Mouse (Mus musculus) heart, embryonic 16.5 days (tissue): ENCODE results near the gene Frk. TPM values are rescaled to one million over a fixed set of nuclear protein-coding genes. Genes with fewer than 3 reads are reported as not detected.

Source experiments
- ATAC-seq: fragments of 200-750 bp; cut with Nextera tagmentation; replicated peaks from 2 replicates; pipeline ENCODE4 v1.8.0; 2017; ENCODE audit warnings: moderate number of reproducible peaks; ENCODE audit not compliant: insufficient read depth, low FRiP score; ENCODE audit errors: extremely low read depth
- H3K27ac ChIP-seq: fragments of 300-500 bp; sonication (generic); 2 replicates; pipeline ENCODE4 v1.5.1; 2014; ENCODE audit warnings: mild to moderate bottlenecking, low read length, control low read depth, moderate library complexity
- H3K27me3 ChIP-seq: fragments of 300-500 bp; sonication (generic); 2 replicates; pipeline ENCODE4 v1.6.1; 2014; ENCODE audit warnings: low read length, mixed read lengths; ENCODE audit not compliant: control insufficient read depth, insufficient read depth
- H3K36me3 ChIP-seq: fragments of 300-500 bp; sonication (generic); 2 replicates; pipeline ENCODE4 v1.6.1; 2014; ENCODE audit not compliant: control insufficient read depth, insufficient read depth
- H3K4me1 ChIP-seq: fragments of 300-500 bp; sonication (generic); 2 replicates; pipeline ENCODE4 v1.6.1; 2014; ENCODE audit warnings: low read length, mixed read lengths; ENCODE audit not compliant: control insufficient read depth, insufficient read depth
- H3K4me2 ChIP-seq: fragments of 300-500 bp; sonication (generic); 2 replicates; pipeline ENCODE4 v1.6.1; 2014; ENCODE audit warnings: low read depth, mild to moderate bottlenecking, control low read depth, low read length
- H3K4me3 ChIP-seq: fragments of 300-500 bp; sonication (generic); 2 replicates; pipeline ENCODE4 v1.5.1; 2014; ENCODE audit warnings: mild to moderate bottlenecking, control low read depth, low read length
- H3K9ac ChIP-seq: fragments of 300-500 bp; sonication (generic); 2 replicates; pipeline ENCODE4 v1.6.1; 2014; ENCODE audit warnings: low read length, control low read depth
- H3K9me3 ChIP-seq: fragments of 300-500 bp; sonication (generic); replicated peaks from 2 replicates; pipeline ENCODE4 v1.6.1; 2016; ENCODE audit warnings: low read length; ENCODE audit not compliant: control insufficient read depth
- WGBS: fragments of 180-500 bp; shearing (Covaris S2); extraction: QIAGEN DNeasy Blood & Tissue Kit; methylation state at CpG from one replicate; pipeline ENCODE4 v1.1.7; 2014; 5-methylcytosine and 5-hydroxymethylcytosine counted together
- polyA plus RNA-seq: library from polyadenylated mRNA; unstranded; fragments of >200 nt; fragmentation: Nextera tagmentation; extraction: Ambion mirVana; gene quantifications from 2 replicates; pipeline ENCODE4 v1.2.1, GENCODE M21; 2015

The Frk gene
- polyA plus RNA-seq, 1 experiment from 2014 or later, result 3.2 TPM

- H3K4me1 ChIP-seq, result peaks cover 3% of the 10 kb centered on the region
- no peaks in the 10 kb centered on the region for H3K36me3 ChIP-seq
- H3K27me3 ChIP-seq, result no peaks in the 10 kb centered on the region
- H3K9ac ChIP-seq, result no peak overlapping the region
- no peaks in the 10 kb centered on the region for H3K9me3 ChIP-seq
- no peak overlapping the region for H3K4me3 ChIP-seq
- WGBS, result 73% methylated on average over 2 of the region's 2 CpGs
- no peak for ATAC-seq
- no peak overlapping the region for H3K4me2 ChIP-seq
- H3K27ac ChIP-seq, result no peak overlapping the region
These were observed 24.6 kb downstream of the Frk start for GRCm38 (mm10) chr10:34507807-34508206.

GRCm38 (mm10) chr10:34508593-34508992, 25.4 kb downstream of the Frk start:
- H3K27ac ChIP-seq, result no peak overlapping the region
- no peak overlapping the region for H3K4me2 ChIP-seq
- no peaks in the 10 kb centered on the region for H3K9me3 ChIP-seq
- H3K27me3 ChIP-seq, result no peaks in the 10 kb centered on the region
- 28% methylated on average over 1 of the region's 1 CpGs for WGBS
- no peak for ATAC-seq
- no peak overlapping the region for H3K9ac ChIP-seq
- no peaks in the 10 kb centered on the region for H3K36me3 ChIP-seq
- peaks cover 8% of the 10 kb centered on the region for H3K4me1 ChIP-seq
- H3K4me3 ChIP-seq, result no peak overlapping the region

- H3K9ac ChIP-seq, result no peak overlapping the region
- H3K4me1 ChIP-seq, result peaks cover 8% of the 10 kb centered on the region
- no peak for ATAC-seq
- 85% methylated on average over 2 of the region's 2 CpGs for WGBS
- H3K36me3 ChIP-seq, result no peaks in the 10 kb centered on the region
- no peaks in the 10 kb centered on the region for H3K27me3 ChIP-seq
- no peak overlapping the region for H3K4me2 ChIP-seq
- no peak overlapping the region for H3K4me3 ChIP-seq
- H3K27ac ChIP-seq, result no peak overlapping the region
- no peaks in the 10 kb centered on the region for H3K9me3 ChIP-seq
These were observed 26.1 kb downstream of the Frk start for GRCm38 (mm10) chr10:34509256-34509655.

GRCm38 (mm10) chr10:34511192-34511591, 28.0 kb downstream of the Frk start:
- H3K27ac ChIP-seq, result no peak overlapping the region
- no peak for ATAC-seq

GRCm38 (mm10) chr10:34512551-34512950, 29.4 kb downstream of the Frk start:
- H3K36me3 ChIP-seq, result no peaks in the 10 kb centered on the region
- no peak for ATAC-seq
- H3K4me1 ChIP-seq, result peaks cover 8% of the 10 kb centered on the region
- 20% methylated on average over 4 of the region's 4 CpGs for WGBS
- H3K9ac ChIP-seq, result no peak overlapping the region; the same call in 1 of the 2 replicates
- H3K27me3 ChIP-seq, result no peaks in the 10 kb centered on the region
- H3K27ac ChIP-seq, result peak overlapping the region; percentile 54
- H3K4me2 ChIP-seq, result peak overlapping the region; percentile 54
- peak overlapping the region; percentile 16 for H3K4me3 ChIP-seq
- H3K9me3 ChIP-seq, result no peaks in the 10 kb centered on the region

More at GRCm38 (mm10) chr10:34511192-34511591, 28.0 kb downstream of the Frk start:
- Histone ChIP-seq H3K27me3 (no peaks in the 10 kb centered on the region), H3K4me2 (no peak overlapping the region), H3K4me1 (peaks cover 8% of the 10 kb centered on the region), H3K36me3 (no peaks in the 10 kb centered on the region), H3K9ac (no peak overlapping the region), H3K9me3 (no peaks in the 10 kb centered on the region), H3K4me3 (no peak overlapping the region)
- 67% methylated on average over 3 of the region's 3 CpGs for WGBS

GRCm38 (mm10) chr10:34525598-34525997, 42.4 kb downstream of the Frk start:
- no peak overlapping the region for H3K4me2 ChIP-seq
- no peaks in the 10 kb centered on the region for H3K27me3 ChIP-seq
- no peak overlapping the region for H3K27ac ChIP-seq
- no peak overlapping the region for H3K9ac ChIP-seq
- no peaks in the 10 kb centered on the region for H3K36me3 ChIP-seq
- WGBS, result 89% methylated on average over 1 of the region's 1 CpGs
- H3K4me3 ChIP-seq, result no peak overlapping the region
- no peak for ATAC-seq
- no peaks in the 10 kb centered on the region for H3K9me3 ChIP-seq
- no peaks in the 10 kb centered on the region for H3K4me1 ChIP-seq

GRCm38 (mm10) chr10:34531766-34532165, 48.6 kb downstream of the Frk start:
- Histone ChIP-seq H3K4me3 (no peak overlapping the region), H3K36me3 (no peaks in the 10 kb centered on the region), H3K9me3 (no peaks in the 10 kb centered on the region), H3K4me2 (no peak overlapping the region), H3K9ac (no peak overlapping the region), H3K27me3 (no peaks in the 10 kb centered on the region), H3K4me1 (no peaks in the 10 kb centered on the region), H3K27ac (no peak overlapping the region)
- ATAC-seq, result no peak
- WGBS, result 56% methylated on average over 1 of the region's 1 CpGs

GRCm38 (mm10) chr10:34532507-34532906, 49.3 kb downstream of the Frk start:
- H3K27ac ChIP-seq, result no peak overlapping the region
- no peaks in the 10 kb centered on the region for H3K4me1 ChIP-seq
- no peak for ATAC-seq
- H3K9me3 ChIP-seq, result no peaks in the 10 kb centered on the region
- H3K27me3 ChIP-seq, result no peaks in the 10 kb centered on the region
- H3K9ac ChIP-seq, result no peak overlapping the region
- no peak overlapping the region for H3K4me3 ChIP-seq
- no peak overlapping the region for H3K4me2 ChIP-seq
- WGBS, result 59% methylated on average over 1 of the region's 1 CpGs
- H3K36me3 ChIP-seq, result no peaks in the 10 kb centered on the region

GRCm38 (mm10) chr10:34540687-34541086, 57.5 kb downstream of the Frk start:
- no peak overlapping the region for H3K9ac ChIP-seq
- no peaks in the 10 kb centered on the region for H3K4me1 ChIP-seq
- 77% methylated on average over 2 of the region's 2 CpGs for WGBS
- H3K27ac ChIP-seq, result no peak overlapping the region
- no peaks in the 10 kb centered on the region for H3K36me3 ChIP-seq
- H3K4me3 ChIP-seq, result no peak overlapping the region
- no peaks in the 10 kb centered on the region for H3K27me3 ChIP-seq
- no peak for ATAC-seq
- no peaks in the 10 kb centered on the region for H3K9me3 ChIP-seq
- H3K4me2 ChIP-seq, result no peak overlapping the region
